Mouse (Mus musculus): ENCODE data around the gene Coq9. TPM values are rescaled to one million over a fixed set of nuclear protein-coding genes. Genes with fewer than 3 reads are reported as not detected.

Gene Coq9
- polyA plus RNA-seq (2015; fragmentation: Illumina TruSeq; extraction: RNeasy Lipid Tissue Mini Kit (QIAGEN cat#74804); ENCODE audit: insufficient read depth, low replicate concordance), result 23.9 TPM

GRCm38 (mm10) chr8:94837662-94838574 is at the start of gene Coq9, which contains the start of gene Ciapin1:
Gene Coq9 (plus strand): TSS chr8:94838321.
Gene Ciapin1 (minus strand): TSS chr8:94838358.

GRCm38 (mm10) chr8:94810153-94810552 is 28.0 kb upstream of the Coq9 start, which contains the start of gene Ccl17:
Gene Ccl17 (plus strand): TSS chr8:94810453.

GRCm38 (mm10) chr8:94857346-94858173 is 19.4 kb downstream of the Coq9 start, which contains the start of gene Polr2c:
Gene Polr2c (plus strand): TSS chr8:94857450.

GRCm38 (mm10) chr8:94876197-94876730 is 38.1 kb downstream of the Coq9 start, which contains the start of gene Dok4:
Gene Dok4 (minus strand): TSS chr8:94876330.

Other genes with a start within 250 kb of the Coq9 start
- gene Rspry1, start 236.4 kb upstream of the Coq9 start, polyA plus RNA-seq (2015; fragmentation: Illumina TruSeq; extraction: RNeasy Lipid Tissue Mini Kit (QIAGEN cat#74804); ENCODE audit: insufficient read depth, low replicate concordance), result 34.5 TPM
- 73.8 TPM for gene Fam192a, start 236.3 kb upstream of the Coq9 start, polyA plus RNA-seq (2015; fragmentation: Illumina TruSeq; extraction: RNeasy Lipid Tissue Mini Kit (QIAGEN cat#74804); ENCODE audit: insufficient read depth, low replicate concordance)
- gene Arl2bp, start 171.7 kb upstream of the Coq9 start, polyA plus RNA-seq (2015; fragmentation: Illumina TruSeq; extraction: RNeasy Lipid Tissue Mini Kit (QIAGEN cat#74804); ENCODE audit: insufficient read depth, low replicate concordance), result 81.5 TPM
- gene Pllp, start 142.0 kb upstream of the Coq9 start, polyA plus RNA-seq (2015; fragmentation: Illumina TruSeq; extraction: RNeasy Lipid Tissue Mini Kit (QIAGEN cat#74804); ENCODE audit: insufficient read depth, low replicate concordance), result not detected
- 6.1 TPM for gene Ccl22, start 92.7 kb upstream of the Coq9 start, polyA plus RNA-seq (2015; fragmentation: Illumina TruSeq; extraction: RNeasy Lipid Tissue Mini Kit (QIAGEN cat#74804); ENCODE audit: insufficient read depth, low replicate concordance)
- 0.84 TPM for gene Cx3cl1, start 66.3 kb upstream of the Coq9 start, polyA plus RNA-seq (2015; fragmentation: Illumina TruSeq; extraction: RNeasy Lipid Tissue Mini Kit (QIAGEN cat#74804); ENCODE audit: insufficient read depth, low replicate concordance)
- gene Ccl17, start 27.9 kb upstream of the Coq9 start, polyA plus RNA-seq (2015; fragmentation: Illumina TruSeq; extraction: RNeasy Lipid Tissue Mini Kit (QIAGEN cat#74804); ENCODE audit: insufficient read depth, low replicate concordance), result not detected
- gene Ciapin1, start within 50 bp of the Coq9 start, polyA plus RNA-seq (2015; fragmentation: Illumina TruSeq; extraction: RNeasy Lipid Tissue Mini Kit (QIAGEN cat#74804); ENCODE audit: insufficient read depth, low replicate concordance), result 36.7 TPM
- gene Polr2c, start 19.1 kb downstream of the Coq9 start, polyA plus RNA-seq (2015; fragmentation: Illumina TruSeq; extraction: RNeasy Lipid Tissue Mini Kit (QIAGEN cat#74804); ENCODE audit: insufficient read depth, low replicate concordance), result 42.1 TPM
- 2.5 TPM for gene Dok4, start 38.0 kb downstream of the Coq9 start, polyA plus RNA-seq (2015; fragmentation: Illumina TruSeq; extraction: RNeasy Lipid Tissue Mini Kit (QIAGEN cat#74804); ENCODE audit: insufficient read depth, low replicate concordance)
- 4.0 TPM for gene Ccdc102a, start 79.8 kb downstream of the Coq9 start, polyA plus RNA-seq (2015; fragmentation: Illumina TruSeq; extraction: RNeasy Lipid Tissue Mini Kit (QIAGEN cat#74804); ENCODE audit: insufficient read depth, low replicate concordance)
- 20.1 TPM for gene Adgrg5, start 85.4 kb downstream of the Coq9 start, polyA plus RNA-seq (2015; fragmentation: Illumina TruSeq; extraction: RNeasy Lipid Tissue Mini Kit (QIAGEN cat#74804); ENCODE audit: insufficient read depth, low replicate concordance)
- gene Adgrg1, start 136.4 kb downstream of the Coq9 start, polyA plus RNA-seq (2015; fragmentation: Illumina TruSeq; extraction: RNeasy Lipid Tissue Mini Kit (QIAGEN cat#74804); ENCODE audit: insufficient read depth, low replicate concordance), result 9.3 TPM
- 1.3 TPM for gene Adgrg3, start 179.4 kb downstream of the Coq9 start, polyA plus RNA-seq (2015; fragmentation: Illumina TruSeq; extraction: RNeasy Lipid Tissue Mini Kit (QIAGEN cat#74804); ENCODE audit: insufficient read depth, low replicate concordance)
- not detected for gene Drc7, start 216.8 kb downstream of the Coq9 start, polyA plus RNA-seq (2015; fragmentation: Illumina TruSeq; extraction: RNeasy Lipid Tissue Mini Kit (QIAGEN cat#74804); ENCODE audit: insufficient read depth, low replicate concordance)
- gene Katnb1, start 242.9 kb downstream of the Coq9 start, polyA plus RNA-seq (2015; fragmentation: Illumina TruSeq; extraction: RNeasy Lipid Tissue Mini Kit (QIAGEN cat#74804); ENCODE audit: insufficient read depth, low replicate concordance), result 2.6 TPM